Mouse (Mus musculus) embryonic fibroblast, embryonic 13.5 days (primary cell): Measurements from ENCODE around the gene Hspa13. TPM values are rescaled to one million over a fixed set of nuclear protein-coding genes. Genes with fewer than 3 reads are reported as not detected.

Experiments
- H3K27ac ChIP-seq: 2 replicates; pipeline ENCODE4 v1.5.1; 2012; ENCODE audit warnings: low read length, control low read depth, inconsistent platforms; ENCODE audit not compliant: insufficient read depth
- H3K4me1 ChIP-seq: 2 replicates; pipeline ENCODE4 v1.6.1; 2011; ENCODE audit warnings: low read length; ENCODE audit not compliant: control insufficient read depth, insufficient read depth
- H3K4me3 ChIP-seq: 2 replicates; pipeline ENCODE4 v1.5.1; 2011; ENCODE audit warnings: mild to moderate bottlenecking, control low read depth, low read length; ENCODE audit not compliant: insufficient read depth
- CTCF ChIP-seq: IDR thresholded peaks from 2 replicates; pipeline ENCODE4 v1.5.1; 2011; ENCODE audit warnings: mild to moderate bottlenecking, control low read depth, low read length, moderate library complexity, borderline replicate concordance; ENCODE audit not compliant: insufficient read depth
- POLR2A ChIP-seq: IDR thresholded peaks from 2 replicates; pipeline ENCODE4 v1.6.1; 2011; ENCODE audit warnings: low read depth, mild to moderate bottlenecking, control low read depth, low read length, moderate library complexity
- polyA plus RNA-seq: library from polyadenylated mRNA; stranded (reverse); fragments of >200 nt; gene quantifications from 2 replicates; pipeline ENCODE4 v1.2.4, GENCODE M21; 2011; ENCODE audit warnings: low read depth; ENCODE audit not compliant: missing spikeins, insufficient read length

The Hspa13 gene
- polyA plus RNA-seq, 1 experiment: 51.4 TPM

DNA sequence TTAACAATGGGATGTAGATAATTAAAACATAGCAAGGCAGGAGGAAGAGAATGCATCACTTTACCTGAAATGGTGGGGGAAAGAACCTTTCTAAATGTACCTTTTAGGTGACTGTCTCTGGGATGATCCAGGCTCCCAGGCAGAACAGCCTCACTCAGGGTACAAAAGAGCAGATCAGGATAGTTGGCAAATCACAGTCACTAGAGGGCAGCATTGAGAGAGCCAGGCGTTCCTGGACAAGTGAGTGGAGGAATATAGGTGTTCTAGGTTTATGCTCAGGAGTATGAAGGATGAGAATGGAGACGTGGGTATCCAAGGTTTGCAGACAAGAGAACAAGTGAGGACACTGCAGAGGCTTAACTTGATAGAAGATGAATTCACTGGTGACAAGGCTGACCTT, 70.7 kb downstream of the Hspa13 start:
- H3K4me3 ChIP-seq: no peak overlapping the region
- no peaks in the 10 kb centered on the region for H3K4me1 ChIP-seq
- TF ChIP-seq POLR2A (no peak), CTCF (no peak)
- H3K27ac ChIP-seq: no peak overlapping the region

Other genes starting within 250 kb of the Hspa13 start
- gene Lipi, start 181.0 kb downstream of the Hspa13 start, polyA plus RNA-seq: not detected in 2 replicates
- 0.32 TPM in 1 of 2 replicates, not detected in the other for gene Rbm11, start 174.3 kb downstream of the Hspa13 start, polyA plus RNA-seq